Mouse (Mus musculus) neural tube, embryonic 14.5 days (tissue): ENCODE measurements around the gene Trafd1. TPM values are rescaled to one million over a fixed set of nuclear protein-coding genes. Genes with fewer than 3 reads are reported as not detected.
"Not testable (repeated sequence)": the region's sequence is repeated elsewhere in the genome, so short reads cannot be mapped to it uniquely, and the experiment has no call there.

Experiments
- ATAC-seq: fragments of 200-750 bp; cut with Nextera tagmentation; 2 replicates; pipeline ENCODE4 v1.8.0; 2017; ENCODE audit warnings: low read depth, mild to moderate bottlenecking, moderate TSS enrichment, moderate library complexity
- H3K27ac ChIP-seq: fragments of 300-500 bp; sonication (generic); 2 replicates; pipeline ENCODE4 v1.5.1; 2014; ENCODE audit warnings: low read depth, mild to moderate bottlenecking, control low read depth, low read length, moderate library complexity, mixed read lengths
- H3K27me3 ChIP-seq: fragments of 300-500 bp; sonication (generic); 2 replicates; pipeline ENCODE4 v1.6.1; 2014; ENCODE audit warnings: low read length; ENCODE audit not compliant: control insufficient read depth, insufficient read depth
- H3K36me3 ChIP-seq: fragments of 300-500 bp; sonication (generic); 2 replicates; pipeline ENCODE4 v1.6.1; 2014; ENCODE audit warnings: low read length, mixed read lengths; ENCODE audit not compliant: control insufficient read depth, insufficient read depth
- H3K4me1 ChIP-seq: fragments of 300-500 bp; sonication (generic); 2 replicates; pipeline ENCODE4 v1.6.1; 2014; ENCODE audit warnings: low read length; ENCODE audit not compliant: control insufficient read depth, insufficient read depth
- H3K4me2 ChIP-seq: fragments of 300-500 bp; sonication (generic); 2 replicates; pipeline ENCODE4 v1.6.1; 2014; ENCODE audit warnings: mild to moderate bottlenecking, low read depth, low read length, control low read depth
- H3K4me3 ChIP-seq: fragments of 300-500 bp; sonication (generic); 2 replicates; pipeline ENCODE4 v1.5.1; 2014; ENCODE audit warnings: low read depth, low read length, control low read depth, mixed read lengths
- H3K9ac ChIP-seq: fragments of 300-500 bp; sonication (generic); replicated peaks from 2 replicates; pipeline ENCODE4 v1.6.1; 2014; ENCODE audit warnings: low read depth, mild to moderate bottlenecking, control low read depth, low read length, mixed read lengths
- H3K9me3 ChIP-seq: fragments of 300-500 bp; sonication (generic); 2 replicates; pipeline ENCODE4 v1.6.1; 2016; ENCODE audit warnings: low read length; ENCODE audit not compliant: control insufficient read depth
- WGBS: fragments of 180-500 bp; shearing (Covaris S2); extraction: QIAGEN DNeasy Blood & Tissue Kit; methylation state at CpG from one replicate; pipeline ENCODE4 v1.1.7; 2014; 5-methylcytosine and 5-hydroxymethylcytosine counted together
- polyA plus RNA-seq: library from polyadenylated mRNA; unstranded; fragments of >200 nt; fragmentation: Nextera tagmentation; extraction: Ambion mirVana; gene quantifications from 2 replicates; pipeline ENCODE4 v1.2.1, GENCODE M21; 2014

Gene Trafd1
- polyA plus RNA-seq, 1 experiment from 2014 or later, result 121 TPM

- Histone ChIP-seq H3K4me3 (no peak overlapping the region), H3K4me2 (no peak overlapping the region), H3K36me3 (no peaks in the 10 kb centered on the region), H3K9me3 (no peaks in the 10 kb centered on the region), H3K27me3 (no peaks in the 10 kb centered on the region), H3K4me1 (peaks cover 4% of the 10 kb centered on the region; the same call in 1 of the 2 replicates), H3K9ac (0 out of 2 replicates have a peak overlapping the region, but pooled peaks have one; percentile 25), H3K27ac (no peak overlapping the region)
- WGBS, result 44% methylated on average over 7 of the region's 7 CpGs
- no peak for ATAC-seq
These were observed 3.7 kb upstream of the Trafd1 start for GRCm38 (mm10) chr5:121389106-121389505.

- WGBS, result 75% methylated on average over 4 of the region's 4 CpGs
- no peaks in the 10 kb centered on the region for H3K27me3 ChIP-seq
These were observed 1.7 kb upstream of the Trafd1 start for GRCm38 (mm10) chr5:121387126-121387525.

GRCm38 (mm10) chr5:121386120-121386909 lies 883 bp upstream of the Trafd1 start:
- Histone ChIP-seq H3K4me1 (peaks cover 10% of the 10 kb centered on the region; the same call in 1 of the 2 replicates), H3K36me3 (peaks cover 7% of the 10 kb centered on the region; the same call in 1 of the 2 replicates), H3K4me2 (peak overlapping the region; percentile 66), H3K4me3 (peak overlapping the region; percentile 55), H3K27ac (0 out of 2 replicates have a peak overlapping the region, but pooled peaks have one; percentile 5), H3K9me3 (no peaks in the 10 kb centered on the region), H3K9ac (peak overlapping the region; percentile 68; the same call in 1 of the 2 replicates), H3K27me3 (no peaks in the 10 kb centered on the region)
- no peak for ATAC-seq
- 35% methylated on average over 22 of the region's 22 CpGs for whole genome bisulfite sequencing

More at GRCm38 (mm10) chr5:121387126-121387525, 1.7 kb upstream of the Trafd1 start:
- Histone ChIP-seq H3K4me3 (no peak overlapping the region), H3K36me3 (peaks cover 1% of the 10 kb centered on the region; the same call in 1 of the 2 replicates), H3K4me2 (no peak overlapping the region), H3K4me1 (peaks cover 10% of the 10 kb centered on the region; the same call in 1 of the 2 replicates), H3K9ac (no peak overlapping the region), H3K27ac (no peak overlapping the region), H3K9me3 (no peaks in the 10 kb centered on the region)
- no peak for ATAC-seq

GRCm38 (mm10) chr5:121384757-121385460 lies 523 bp downstream of the Trafd1 start:
- Histone ChIP-seq H3K4me1 (peaks cover 10% of the 10 kb centered on the region; the same call in 1 of the 2 replicates), H3K9ac (peak overlapping the region; percentile 68), H3K9me3 (no peaks in the 10 kb centered on the region), H3K27me3 (no peaks in the 10 kb centered on the region), H3K4me2 (peak overlapping the region; percentile 66), H3K27ac (peak overlapping the region; percentile 85), H3K36me3 (peaks cover 15% of the 10 kb centered on the region), H3K4me3 (peak overlapping the region; percentile 55)
- ATAC-seq, result peak; percentile 59
- 2% methylated on average over 40 of the region's 47 CpGs for WGBS

- H3K4me2 ChIP-seq, result peak overlapping the region; percentile 66
- 41% methylated on average over 10 of the region's 10 CpGs for WGBS
- H3K4me3 ChIP-seq, result peak overlapping the region; percentile 55
- H3K4me1 ChIP-seq, result peaks cover 10% of the 10 kb centered on the region; the same call in 1 of the 2 replicates
- H3K9ac ChIP-seq, result peak overlapping the region; percentile 68
- peak overlapping the region; percentile 85; the same call in 1 of the 2 replicates for H3K27ac ChIP-seq
- H3K36me3 ChIP-seq, result peaks cover 21% of the 10 kb centered on the region
- ATAC-seq, result no peak
- H3K9me3 ChIP-seq, result no peaks in the 10 kb centered on the region
- no peaks in the 10 kb centered on the region for H3K27me3 ChIP-seq
These were observed 1.3 kb downstream of the Trafd1 start for GRCm38 (mm10) chr5:121383857-121384756.

GRCm38 (mm10) chr5:121380692-121381091 lies 4.7 kb downstream of the Trafd1 start:
- H3K4me2 ChIP-seq, result no peak overlapping the region
- H3K9me3 ChIP-seq, result no peaks in the 10 kb centered on the region
- peaks cover 43% of the 10 kb centered on the region for H3K36me3 ChIP-seq
- H3K4me1 ChIP-seq, result peaks cover 10% of the 10 kb centered on the region; the same call in 1 of the 2 replicates
- H3K9ac ChIP-seq, result no peak overlapping the region
- H3K27me3 ChIP-seq, result no peaks in the 10 kb centered on the region
- WGBS, result 99% methylated on average over 2 of the region's 2 CpGs
- no peak overlapping the region for H3K27ac ChIP-seq
- H3K4me3 ChIP-seq, result no peak overlapping the region
- no peak for ATAC-seq

- Histone ChIP-seq H3K4me1 (peaks cover 4% of the 10 kb centered on the region; the same call in 1 of the 2 replicates), H3K9ac (no peak overlapping the region), H3K4me3 (no peak overlapping the region), H3K27ac (no peak overlapping the region), H3K36me3 (peaks cover 59% of the 10 kb centered on the region), H3K4me2 (no peak overlapping the region), H3K27me3 (no peaks in the 10 kb centered on the region), H3K9me3 (no peaks in the 10 kb centered on the region)
- no peak for ATAC-seq
- 97% methylated on average over 13 of the region's 13 CpGs for WGBS
These were observed 6.7 kb downstream of the Trafd1 start for GRCm38 (mm10) chr5:121378678-121379256.

- not testable (repeated sequence) for H3K9ac ChIP-seq, H3K27ac ChIP-seq, H3K27me3 ChIP-seq, H3K4me2 ChIP-seq, H3K9me3 ChIP-seq, H3K4me3 ChIP-seq, ATAC-seq, H3K4me1 ChIP-seq
- H3K36me3 ChIP-seq, result peaks cover 73% of the 10 kb centered on the region
- 77% methylated on average over 5 of the region's 5 CpGs for WGBS
These were observed 8.5 kb downstream of the Trafd1 start for GRCm38 (mm10) chr5:121376972-121377371.
